Mouse (Mus musculus) kidney, adult 11 months (tissue): Measurements from ENCODE around the gene Rb1.

ENCODE experiments used
- DNase-seq: peaks from one replicate; pipeline ENCODE4 v3.0.0; 2022

Gene Rb1

DNA sequence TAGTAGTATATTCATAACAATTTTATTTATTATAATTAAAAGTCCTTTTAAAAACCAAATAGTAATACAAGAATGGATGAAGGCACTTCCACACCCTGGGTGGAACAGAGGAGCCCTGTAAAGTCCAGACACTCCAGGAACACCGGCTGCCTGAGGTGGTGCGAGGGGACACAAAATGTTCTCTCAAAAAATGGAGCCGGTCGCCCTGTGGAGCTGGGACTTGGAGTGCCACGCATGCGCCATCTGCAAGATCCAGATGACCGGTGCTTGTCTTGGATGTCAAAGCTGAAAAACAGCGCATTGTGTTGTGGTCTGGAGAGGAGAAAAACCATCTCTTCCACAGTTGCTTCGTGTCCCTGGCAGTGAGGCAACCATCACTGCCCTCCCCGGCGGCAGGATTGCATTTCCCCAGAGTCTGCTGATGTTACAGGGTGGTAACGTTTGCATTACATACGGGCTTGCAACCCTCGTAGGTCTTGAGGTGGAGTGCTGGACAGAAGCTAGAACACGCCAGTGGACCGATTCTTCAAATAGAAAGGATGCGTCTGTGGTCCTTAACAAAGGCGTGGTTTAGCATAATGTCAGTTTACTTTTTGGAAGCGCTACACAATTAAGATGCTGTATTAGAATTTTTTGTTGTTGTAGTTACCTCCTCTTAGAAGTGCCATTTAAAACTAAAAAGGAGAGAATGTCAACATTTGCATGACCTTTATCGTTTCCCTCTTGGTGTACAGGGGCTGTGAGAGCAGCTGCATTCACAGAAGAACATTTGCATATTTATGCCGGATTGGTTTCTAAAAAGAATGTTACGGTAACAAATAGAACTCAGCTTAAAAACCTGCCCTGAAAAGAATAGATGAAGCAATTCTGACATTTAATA lies 9.5 kb upstream of the Rb1 start:
- DNase-seq = no peak

DNA sequence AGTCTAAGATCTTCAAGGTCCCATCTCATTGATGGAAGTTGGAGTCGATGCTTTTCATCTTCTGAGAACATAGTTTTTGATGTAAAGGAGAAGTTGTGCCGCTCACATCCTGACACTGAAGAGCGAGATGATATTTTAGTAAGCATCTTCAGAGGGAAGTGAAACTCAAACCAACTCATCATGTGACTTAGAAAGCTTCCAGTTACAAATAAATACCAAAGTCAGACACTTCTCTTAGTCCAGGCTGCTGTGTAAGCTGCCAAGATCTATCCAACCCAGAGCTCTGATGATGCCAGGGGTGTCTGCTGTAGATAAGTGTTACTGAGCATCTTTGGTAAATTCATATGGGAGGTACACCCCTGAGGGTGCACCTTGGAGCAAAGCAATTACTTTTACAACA lies 8.3 kb upstream of the Rb1 start:
- no peak for DNase-seq

- DNase-seq = no peak
Measured at GRCm38 (mm10) chr14:73331386-73331785, 5.8 kb upstream of the Rb1 start.

- no peak for DNase-seq
Measured at GRCm38 (mm10) chr14:73329871-73330270, 4.2 kb upstream of the Rb1 start.

DNA sequence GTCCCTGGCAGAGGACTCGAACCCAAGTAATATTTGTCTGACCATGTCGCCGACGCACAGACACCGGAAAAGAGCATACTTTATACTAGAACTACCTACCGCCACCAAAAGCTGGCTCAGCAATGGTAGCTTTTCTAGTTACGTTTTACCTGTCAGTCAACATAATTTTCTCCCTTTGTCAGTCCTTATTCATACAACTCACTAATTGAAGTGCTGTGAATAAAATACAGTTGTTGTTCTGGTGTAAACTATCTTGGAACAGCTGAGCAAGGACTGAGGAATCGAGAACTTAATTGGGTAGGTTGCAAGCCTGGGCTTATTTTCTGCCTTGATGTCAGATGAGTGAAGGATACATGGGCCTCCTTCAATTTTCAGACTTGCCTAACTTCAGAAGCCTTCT lies 889 bp upstream of the Rb1 start:
- DNase-seq = no peak

DNA sequence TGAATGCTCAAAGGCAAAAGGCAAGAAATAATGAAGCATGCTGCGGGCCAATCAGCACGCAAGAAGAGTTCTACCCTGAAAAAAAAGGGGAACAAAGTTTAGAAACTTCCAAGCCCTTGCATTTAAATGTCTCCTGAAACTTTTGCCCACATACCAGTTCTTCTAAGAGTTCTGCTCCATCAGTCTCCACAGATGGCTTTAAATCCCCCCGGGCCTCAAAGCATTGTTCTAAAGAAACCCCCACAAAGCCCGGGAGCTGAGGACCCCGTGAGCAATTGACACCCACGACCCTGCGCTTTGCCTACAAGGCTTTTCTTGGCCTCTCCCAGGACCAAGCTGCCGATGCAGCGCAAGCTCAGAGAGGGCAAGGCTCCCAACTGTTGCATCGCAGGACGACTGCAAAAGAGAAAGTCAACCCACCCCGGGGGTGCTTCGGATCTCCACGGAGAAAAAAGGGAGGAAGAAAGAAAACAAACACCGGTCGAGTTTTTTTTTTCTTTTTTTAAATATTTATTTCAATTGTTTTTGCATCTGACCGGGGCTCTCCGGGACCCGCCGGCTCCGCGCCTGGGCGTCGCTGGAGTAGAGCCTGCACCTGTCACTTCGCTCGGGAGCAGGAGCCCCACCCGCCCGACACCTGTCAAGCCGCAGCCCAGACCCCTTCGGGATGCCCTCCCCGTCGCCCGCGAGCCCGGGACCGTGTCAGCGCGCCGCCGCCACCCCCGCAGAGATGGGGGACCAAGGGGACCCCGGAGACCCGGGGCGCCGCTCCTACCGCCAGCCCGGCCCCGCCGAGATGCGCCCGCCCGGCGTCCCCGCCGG lies 777 bp downstream of the Rb1 start:
- DNase-seq = peak; percentile 50

DNA sequence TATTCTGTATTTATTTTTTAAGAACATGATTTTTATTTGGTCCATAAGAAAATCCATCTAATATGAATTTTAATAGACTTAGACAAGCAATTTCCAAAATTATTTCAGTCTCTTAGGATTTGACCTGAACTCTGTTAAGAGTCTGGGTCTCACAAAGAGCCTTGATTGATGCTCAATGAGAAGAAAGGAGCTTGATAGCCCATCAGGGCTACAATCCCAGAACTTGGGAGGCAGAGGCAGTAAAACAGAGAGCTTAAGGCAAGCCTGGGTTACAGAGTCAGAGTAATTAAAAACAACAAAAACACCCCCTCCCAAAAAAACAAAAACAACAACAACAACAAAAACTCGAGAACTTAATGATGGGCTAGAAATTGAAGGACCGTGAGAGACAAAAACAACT lies 1.7 kb downstream of the Rb1 start:
- DNase-seq = no peak

DNA sequence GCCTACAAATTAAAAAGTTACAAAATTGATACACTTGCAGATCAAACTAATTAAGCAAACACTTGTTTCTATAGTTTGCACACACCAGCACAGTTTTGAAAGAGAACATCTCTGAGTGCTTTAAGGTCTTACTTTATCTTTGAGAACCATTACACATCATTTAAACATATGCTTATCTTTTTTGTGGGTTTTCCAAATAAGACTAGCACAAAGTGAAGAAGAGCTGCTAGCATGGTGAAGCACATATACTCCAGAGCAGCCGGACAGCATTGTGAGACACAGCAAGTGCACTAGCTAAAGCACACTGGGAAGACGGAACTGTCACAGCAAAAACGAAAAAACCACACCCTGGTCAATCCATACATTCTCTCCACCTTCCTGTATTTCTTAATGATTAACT lies 3.5 kb downstream of the Rb1 start:
- no peak for DNase-seq

- DNase-seq = no peak
Measured at GRCm38 (mm10) chr14:73316933-73317332, 8.7 kb downstream of the Rb1 start.

- no peak for DNase-seq
Measured at GRCm38 (mm10) chr14:73313864-73314263, 11.8 kb downstream of the Rb1 start.

- DNase-seq = no peak
Measured at GRCm38 (mm10) chr14:73313396-73313795, 12.2 kb downstream of the Rb1 start.

GRCm38 (mm10) chr14:73312909-73313308 lies 12.7 kb downstream of the Rb1 start:
- DNase-seq = no peak

DNA sequence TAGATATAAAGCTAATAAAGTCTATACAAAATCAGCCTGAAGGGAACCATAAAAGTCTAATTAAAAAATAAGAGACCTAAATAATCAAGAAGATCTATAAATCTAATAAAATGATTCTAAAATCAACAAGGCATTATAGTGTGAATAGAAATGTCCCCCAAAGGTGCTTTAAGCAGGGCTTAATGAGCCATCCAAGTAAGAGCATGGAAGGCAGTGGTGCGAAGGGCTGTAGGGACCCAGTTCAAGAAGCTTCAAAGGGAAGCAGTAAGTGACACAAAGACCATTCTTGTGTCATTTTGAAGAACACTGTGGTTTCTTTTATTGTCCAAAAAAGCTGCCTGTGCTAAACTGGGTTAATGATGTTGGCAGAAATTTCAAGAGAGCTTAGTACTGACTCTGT lies 18.1 kb downstream of the Rb1 start:
- DNase-seq = no peak

- DNase-seq = no peak
Measured at GRCm38 (mm10) chr14:73303193-73303592, 22.4 kb downstream of the Rb1 start.

GRCm38 (mm10) chr14:73301856-73302255 lies 23.8 kb downstream of the Rb1 start:
- DNase-seq = no peak

DNA sequence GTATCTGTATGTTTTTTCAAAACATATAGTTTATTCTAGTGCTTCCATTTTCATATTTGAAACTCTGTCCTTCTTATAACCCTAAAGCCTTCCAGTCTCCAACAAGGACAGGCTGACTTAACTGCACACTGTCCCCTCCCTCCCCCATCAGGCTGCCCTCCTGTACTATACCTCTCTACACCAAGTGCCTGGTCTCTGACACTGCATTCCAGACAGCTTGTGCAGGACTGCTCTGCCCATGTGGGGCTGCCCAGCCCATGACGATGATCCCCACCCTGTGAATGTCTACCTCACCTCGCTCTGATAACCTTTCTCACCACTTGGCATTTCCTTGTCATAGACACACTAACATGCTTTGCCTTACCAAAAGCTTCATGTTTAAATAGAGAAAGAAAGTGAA lies 30.1 kb downstream of the Rb1 start:
- DNase-seq = no peak

DNA sequence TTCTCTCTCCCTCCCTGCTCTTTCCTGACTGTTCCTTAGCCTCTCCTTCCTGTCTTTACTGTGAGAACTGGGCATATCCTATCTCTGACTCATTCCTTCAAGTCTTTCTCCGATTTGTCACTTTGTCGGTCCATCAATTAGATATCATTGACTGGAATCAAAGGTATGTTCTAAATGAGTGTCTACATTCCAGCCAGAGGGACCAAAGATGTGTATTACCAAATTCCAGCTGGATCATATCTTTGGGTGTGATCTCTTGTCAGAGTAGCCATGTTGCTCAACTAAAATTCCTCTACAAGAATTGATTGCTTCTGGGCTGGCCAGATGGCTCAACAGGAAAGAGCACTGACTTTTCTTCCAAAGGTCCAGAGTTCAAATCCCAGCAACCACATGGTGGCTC lies 32.0 kb downstream of the Rb1 start:
- DNase-seq = no peak

- no peak for DNase-seq
Measured at GRCm38 (mm10) chr14:73292434-73292833, 33.2 kb downstream of the Rb1 start.

DNA sequence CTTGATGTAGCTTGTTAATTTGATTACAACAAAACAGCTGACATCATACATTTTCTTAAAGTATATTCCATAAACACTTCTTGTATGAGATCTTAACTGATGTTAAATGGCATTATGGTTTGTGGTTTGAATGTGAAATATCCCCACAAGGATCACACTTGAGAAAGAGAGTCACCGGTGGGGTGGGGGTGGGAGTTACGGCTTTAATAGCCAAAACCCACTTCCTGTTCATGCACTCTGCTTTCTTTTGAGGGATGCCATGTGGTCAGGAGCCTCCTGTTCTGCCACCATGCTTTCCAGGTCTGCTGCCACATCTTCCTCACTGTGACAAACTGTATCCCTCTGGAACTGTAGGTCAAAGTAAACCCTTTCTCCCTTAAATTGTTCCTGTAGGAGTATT lies 35.7 kb downstream of the Rb1 start:
- DNase-seq = no peak

- no peak for DNase-seq
Measured at GRCm38 (mm10) chr14:73280996-73281395, 44.6 kb downstream of the Rb1 start.

- DNase-seq = no peak
Measured at GRCm38 (mm10) chr14:73279096-73279495, 46.5 kb downstream of the Rb1 start.

DNA sequence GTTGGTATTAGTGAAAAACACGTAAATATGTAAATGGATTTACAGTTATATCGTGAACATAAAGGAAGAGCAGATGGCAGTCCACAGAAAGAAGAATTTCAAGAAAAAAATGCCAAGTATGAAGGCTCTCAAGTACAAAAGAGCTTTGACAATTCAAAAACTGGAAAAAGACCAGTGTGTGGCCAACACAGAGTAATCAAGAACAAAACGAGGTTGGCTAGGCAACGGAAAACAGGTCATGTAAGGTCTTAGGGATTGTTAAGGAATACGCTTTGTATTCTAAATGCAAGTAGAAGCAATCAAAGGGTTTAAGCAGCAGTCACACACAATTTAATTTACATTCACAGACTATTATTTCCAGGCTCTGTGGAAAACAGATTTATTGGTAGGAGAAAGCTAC lies 53.8 kb downstream of the Rb1 start:
- DNase-seq = no peak

DNA sequence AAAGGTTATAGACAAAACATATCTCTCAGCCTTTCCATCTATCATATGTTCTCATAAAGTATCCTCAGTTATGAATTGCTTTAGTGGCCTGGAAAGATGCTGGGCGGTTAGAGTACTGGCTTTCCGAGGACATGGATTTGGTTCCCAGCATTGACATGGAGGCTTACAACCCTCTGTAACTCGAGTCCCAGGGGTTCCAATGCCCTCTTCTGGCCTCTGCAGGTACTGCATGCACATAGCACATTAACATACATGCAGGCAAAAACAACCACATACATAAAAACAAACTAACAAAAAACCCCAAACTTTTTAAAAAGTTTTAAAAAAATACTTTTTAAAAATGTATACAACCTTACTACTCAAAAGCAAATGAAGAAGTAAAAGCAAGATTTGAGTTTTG lies 59.5 kb downstream of the Rb1 start:
- no peak for DNase-seq

- DNase-seq = no peak
Measured at GRCm38 (mm10) chr14:73262210-73262609, 63.4 kb downstream of the Rb1 start.
